Mouse (Mus musculus): Measurements from ENCODE around the gene Platr17.
"Not testable (repeated sequence)": the region's sequence is repeated elsewhere in the genome, so short reads cannot be mapped to it uniquely, and the experiment has no call there.

DNA sequence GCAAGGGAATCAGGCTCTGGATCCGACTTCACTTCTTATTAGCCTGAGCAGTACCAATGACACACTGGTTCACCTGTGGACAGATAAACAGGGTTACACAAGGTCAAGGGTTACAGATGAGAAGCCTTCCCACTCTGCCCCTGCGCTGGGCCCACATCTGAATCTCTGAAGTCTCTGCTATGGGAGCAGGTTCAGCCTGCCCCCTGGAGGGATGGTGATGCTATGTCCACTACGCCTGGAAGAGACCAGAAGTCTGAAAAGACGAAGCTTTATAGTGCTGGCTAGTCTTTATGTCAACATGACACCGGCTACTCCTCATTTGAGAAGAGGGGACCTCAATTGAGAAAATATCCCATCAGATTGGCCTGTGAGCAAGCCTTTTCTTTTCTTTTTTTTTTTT lies 29.1 kb upstream of the Platr17 start:
- 0 out of 2 replicates have a peak, but pooled peaks have one; percentile 14 for TF ChIP-seq CTCF (IDR thresholded peaks at IDR 0.05; ENCODE audit: extremely low read depth, insufficient read depth, low read length)
- not testable (repeated sequence) for TF ChIP-seq POLR2A (IDR thresholded peaks at IDR 0.05; ENCODE audit: extremely low read depth, insufficient read depth, low read length)
